Mouse (Mus musculus) liver, adult 2 months (tissue): ENCODE data around the gene Mast3.

Experiments
- CTCF ChIP-seq: fragments of 200-500 bp; IDR thresholded peaks from 2 replicates; pipeline ENCODE4 v1.5.1; 2011; ENCODE audit warnings: low read depth, low read length, control low read depth
- POLR2A ChIP-seq: fragments of 200-500 bp; IDR thresholded peaks from 2 replicates; pipeline ENCODE4 v1.6.1; 2011; ENCODE audit warnings: low read length, control low read depth; ENCODE audit not compliant: insufficient read depth; ENCODE audit errors: extremely low read depth

- TF ChIP-seq CTCF (no peak), POLR2A (no peak)
These were observed 42.7 kb downstream of the Mast3 start for GRCm38 (mm10) chr8:70762118-70762517.
